Mouse (Mus musculus): ENCODE results near the gene Vsx1. TPM values are rescaled to one million over a fixed set of nuclear protein-coding genes. Genes with fewer than 3 reads are reported as not detected.

The Vsx1 gene
- total RNA-seq (2017), result 0.12 TPM in 1 of 2 replicates, not detected in the other

- no peak for ATAC-seq (ENCODE audit: extremely low read depth, insufficient number of reproducible peaks, low FRiP score, poor library complexity, severe bottlenecking)
Observed at GRCm38 (mm10) chr2:150689223-150689800, at the start of gene Vsx1. Vsx1 (minus strand) TSS chr2:150689360.

GRCm38 (mm10) chr2:150737881-150738280, 48.7 kb upstream of the Vsx1 start:
- no peak for ATAC-seq (ENCODE audit: extremely low read depth, insufficient number of reproducible peaks, low FRiP score, poor library complexity, severe bottlenecking)

DNA sequence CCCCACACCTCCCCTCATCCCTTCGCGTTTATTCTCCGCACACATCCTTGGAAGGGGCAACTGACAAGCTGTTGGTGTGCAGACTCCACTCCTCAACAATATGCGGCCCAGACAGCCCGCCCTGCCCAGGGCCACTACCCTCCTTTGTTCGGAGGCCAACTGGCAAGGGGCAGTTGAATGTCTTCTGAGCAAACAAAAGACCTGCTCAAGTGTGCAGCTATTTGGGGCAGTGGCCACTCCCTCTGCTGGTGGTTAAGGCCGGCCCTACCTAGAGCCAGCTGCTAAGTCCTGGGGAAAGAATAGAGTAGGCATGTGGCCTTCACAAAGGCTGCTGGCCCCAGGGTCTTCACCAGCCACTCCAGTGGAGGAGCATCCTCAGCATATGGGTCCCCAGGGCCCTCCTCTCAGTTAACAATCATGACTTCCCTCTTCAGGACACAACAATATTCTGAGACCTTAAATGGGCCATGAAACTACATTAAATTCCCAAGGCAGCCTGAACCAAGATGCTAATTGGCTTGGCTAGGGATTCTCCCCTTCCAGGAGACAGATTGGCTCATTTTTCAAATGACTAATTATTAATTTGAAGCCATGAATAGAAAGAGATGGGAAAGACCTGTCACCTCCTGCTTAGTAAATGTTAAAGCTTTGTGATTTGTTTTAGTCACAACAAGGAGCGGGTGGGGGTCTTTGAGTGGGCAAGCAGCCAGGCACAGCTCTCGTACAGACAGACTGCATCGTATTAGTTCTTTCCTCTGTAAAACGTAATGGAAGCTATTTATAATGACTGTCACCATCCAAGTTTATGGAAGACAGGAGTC, 46.8 kb upstream of the Vsx1 start:
- ATAC-seq (ENCODE audit: extremely low read depth, insufficient number of reproducible peaks, low FRiP score, poor library complexity, severe bottlenecking), result no peak

GRCm38 (mm10) chr2:150712167-150712674, 23.1 kb upstream of the Vsx1 start:
- no peak for ATAC-seq (ENCODE audit: extremely low read depth, insufficient number of reproducible peaks, low FRiP score, poor library complexity, severe bottlenecking)

DNA sequence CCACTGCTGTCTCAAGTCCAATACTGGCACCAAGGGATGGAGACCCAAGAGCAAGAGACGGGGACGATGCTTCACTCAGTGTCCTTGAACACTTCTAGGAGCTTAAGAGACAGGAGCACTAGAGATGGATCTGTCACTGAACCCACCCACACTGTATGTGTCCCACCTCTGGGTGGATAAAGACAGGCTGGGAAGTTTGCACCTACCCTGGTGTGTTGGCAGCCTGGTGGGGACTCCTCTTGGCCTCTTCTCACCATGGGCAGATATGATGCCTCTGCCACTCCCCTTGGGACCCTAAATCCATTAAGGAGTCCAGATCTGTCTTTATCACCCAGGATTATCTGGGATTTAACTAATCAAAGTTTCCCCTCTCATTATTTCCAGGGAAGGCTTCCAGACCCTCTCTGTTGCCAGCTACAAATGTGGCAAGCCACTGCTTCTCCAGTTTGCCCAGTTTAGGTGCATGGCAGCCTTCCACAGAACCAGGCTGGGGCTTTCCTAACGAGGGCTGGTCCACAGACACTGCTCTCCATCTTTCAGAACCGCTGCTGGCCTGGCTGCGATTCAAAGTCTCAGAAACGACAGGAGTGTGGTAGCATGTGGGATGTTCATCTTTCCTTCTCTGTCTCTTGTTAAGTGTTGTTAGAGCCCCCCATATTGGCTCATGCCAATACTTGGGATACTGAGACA, 2.5 kb upstream of the Vsx1 start:
- ATAC-seq (ENCODE audit: extremely low read depth, insufficient number of reproducible peaks, low FRiP score, poor library complexity, severe bottlenecking), result no peak

DNA sequence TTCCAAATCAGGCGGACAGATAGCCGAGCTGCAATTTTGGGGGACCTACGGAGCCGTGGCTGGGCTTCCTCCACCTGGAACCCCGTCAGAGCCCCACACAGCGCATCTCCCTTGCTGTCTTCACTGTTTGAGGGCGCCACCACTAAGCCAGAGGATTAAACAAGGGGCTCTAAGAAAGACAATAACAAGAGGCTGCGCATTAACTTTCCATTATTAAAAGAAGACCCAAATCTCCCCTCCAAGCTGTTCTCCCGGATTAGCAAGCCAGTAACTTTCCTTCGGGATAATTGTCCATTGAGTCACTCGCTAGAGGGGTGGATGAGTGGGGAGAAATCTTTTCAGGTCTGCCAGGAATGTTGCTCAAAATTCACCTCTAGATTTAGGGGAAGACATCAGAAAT, 1.1 kb upstream of the Vsx1 start:
- no peak for ATAC-seq (ENCODE audit: extremely low read depth, insufficient number of reproducible peaks, low FRiP score, poor library complexity, severe bottlenecking)

- no peak for ATAC-seq (ENCODE audit: extremely low read depth, insufficient number of reproducible peaks, low FRiP score, poor library complexity, severe bottlenecking)
Observed at GRCm38 (mm10) chr2:150688541-150689186, 496 bp downstream of the Vsx1 start.

DNA sequence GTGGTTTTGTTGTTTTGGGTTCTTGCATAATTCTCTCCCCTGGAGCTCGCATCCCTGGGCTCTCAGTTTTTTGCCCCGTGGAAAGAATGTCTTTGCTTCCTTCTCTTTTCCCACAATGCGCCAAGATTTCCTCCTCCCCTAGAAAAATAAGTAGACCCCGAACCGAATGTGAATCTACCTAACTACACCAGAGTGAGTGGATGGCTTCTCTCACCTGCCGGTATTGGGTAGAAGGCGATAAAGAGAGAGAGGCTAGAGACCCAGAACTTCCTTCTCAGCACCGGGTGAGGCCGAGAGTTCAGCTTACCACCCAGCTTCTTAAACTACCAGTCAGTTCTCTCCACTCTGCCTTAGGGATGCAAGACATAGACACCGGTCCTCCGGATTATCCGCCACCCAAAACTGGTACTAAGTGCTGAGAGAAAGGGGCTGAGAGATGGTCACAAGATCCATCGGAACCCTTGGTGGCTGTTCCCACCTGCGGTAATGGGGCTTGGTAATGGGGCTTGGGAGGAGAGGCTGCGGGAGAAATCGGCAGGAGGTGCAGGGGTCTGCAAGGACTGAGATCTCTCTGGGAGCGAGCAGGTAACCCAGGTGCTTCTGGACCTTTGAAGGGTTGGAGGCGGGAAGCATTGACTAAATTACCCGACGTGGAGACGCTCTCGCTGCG, 1.2 kb downstream of the Vsx1 start:
- ATAC-seq (ENCODE audit: extremely low read depth, insufficient number of reproducible peaks, low FRiP score, poor library complexity, severe bottlenecking), result no peak

DNA sequence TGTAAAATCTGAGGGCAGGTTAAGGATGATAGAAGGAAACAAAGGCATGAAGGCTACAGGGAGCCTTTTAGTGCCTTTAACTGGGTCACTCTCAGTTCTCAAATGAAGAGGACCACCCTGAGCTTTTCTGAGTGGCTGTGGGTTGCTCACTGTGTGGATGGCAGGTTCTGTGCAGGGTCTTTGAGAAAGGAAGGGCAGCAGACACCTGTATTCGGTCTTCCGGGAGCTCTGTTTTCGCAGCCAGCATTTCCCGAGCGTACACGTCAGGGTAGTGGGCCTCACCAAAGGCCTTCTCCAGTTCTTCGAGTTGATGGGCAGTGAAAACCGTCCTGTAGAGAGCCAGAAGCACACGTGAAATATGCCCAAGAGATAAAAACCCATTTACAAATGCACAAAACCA, 3.8 kb downstream of the Vsx1 start:
- no peak for ATAC-seq (ENCODE audit: extremely low read depth, insufficient number of reproducible peaks, low FRiP score, poor library complexity, severe bottlenecking)

GRCm38 (mm10) chr2:150684451-150684850, 4.7 kb downstream of the Vsx1 start:
- ATAC-seq (ENCODE audit: extremely low read depth, insufficient number of reproducible peaks, low FRiP score, poor library complexity, severe bottlenecking), result no peak

- no peak for ATAC-seq (ENCODE audit: extremely low read depth, insufficient number of reproducible peaks, low FRiP score, poor library complexity, severe bottlenecking)
Observed at GRCm38 (mm10) chr2:150681581-150681980, 7.6 kb downstream of the Vsx1 start.

GRCm38 (mm10) chr2:150678392-150678791, 10.8 kb downstream of the Vsx1 start:
- ATAC-seq (ENCODE audit: extremely low read depth, insufficient number of reproducible peaks, low FRiP score, poor library complexity, severe bottlenecking), result peak; percentile 14; the same call in 1 of the 2 replicates

GRCm38 (mm10) chr2:150675525-150675924, 13.6 kb downstream of the Vsx1 start:
- ATAC-seq (ENCODE audit: extremely low read depth, insufficient number of reproducible peaks, low FRiP score, poor library complexity, severe bottlenecking), result no peak

- ATAC-seq (ENCODE audit: extremely low read depth, insufficient number of reproducible peaks, low FRiP score, poor library complexity, severe bottlenecking), result peak; percentile 55
Observed at GRCm38 (mm10) chr2:150674900-150675299, 14.3 kb downstream of the Vsx1 start.

DNA sequence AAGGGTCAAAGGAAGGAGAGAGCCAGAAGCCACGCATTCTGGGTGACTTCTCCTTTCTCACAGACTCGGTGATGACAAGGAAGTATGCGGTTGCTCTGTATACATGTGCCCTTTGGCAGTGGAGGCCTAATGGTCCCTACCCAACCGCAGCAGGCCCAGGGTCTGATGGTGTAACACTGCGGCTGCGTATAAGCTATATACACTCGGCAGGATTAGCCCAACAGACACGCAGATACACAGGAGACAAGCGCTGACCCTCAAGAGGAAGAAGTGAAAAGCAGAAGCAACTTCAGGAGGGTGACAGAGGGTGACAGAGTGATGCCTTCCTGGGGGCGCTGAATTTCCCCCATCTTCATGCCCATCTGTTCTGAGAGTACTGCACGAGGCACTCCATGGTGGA, 15.2 kb downstream of the Vsx1 start:
- peak; percentile 82 for ATAC-seq (ENCODE audit: extremely low read depth, insufficient number of reproducible peaks, low FRiP score, poor library complexity, severe bottlenecking)

- no peak for ATAC-seq (ENCODE audit: extremely low read depth, insufficient number of reproducible peaks, low FRiP score, poor library complexity, severe bottlenecking)
Observed at GRCm38 (mm10) chr2:150671609-150672290, 17.4 kb downstream of the Vsx1 start.

GRCm38 (mm10) chr2:150670926-150671325, 18.2 kb downstream of the Vsx1 start:
- ATAC-seq (ENCODE audit: extremely low read depth, insufficient number of reproducible peaks, low FRiP score, poor library complexity, severe bottlenecking), result no peak

- no peak for ATAC-seq (ENCODE audit: extremely low read depth, insufficient number of reproducible peaks, low FRiP score, poor library complexity, severe bottlenecking)
Observed at GRCm38 (mm10) chr2:150669454-150670045, 19.6 kb downstream of the Vsx1 start.

Measured in neutrophil, adult 5-6 weeks (primary cell).